Mouse (Mus musculus): Measurements from ENCODE around the gene Epyc. TPM values are rescaled to one million over a fixed set of nuclear protein-coding genes. Genes with fewer than 3 reads are reported as not detected.

Epyc gene
- 3.2 and 3.5 TPM in 2 replicates for polyA plus RNA-seq (2014; fragmentation: Nextera tagmentation; extraction: Ambion mirVana)

DNA sequence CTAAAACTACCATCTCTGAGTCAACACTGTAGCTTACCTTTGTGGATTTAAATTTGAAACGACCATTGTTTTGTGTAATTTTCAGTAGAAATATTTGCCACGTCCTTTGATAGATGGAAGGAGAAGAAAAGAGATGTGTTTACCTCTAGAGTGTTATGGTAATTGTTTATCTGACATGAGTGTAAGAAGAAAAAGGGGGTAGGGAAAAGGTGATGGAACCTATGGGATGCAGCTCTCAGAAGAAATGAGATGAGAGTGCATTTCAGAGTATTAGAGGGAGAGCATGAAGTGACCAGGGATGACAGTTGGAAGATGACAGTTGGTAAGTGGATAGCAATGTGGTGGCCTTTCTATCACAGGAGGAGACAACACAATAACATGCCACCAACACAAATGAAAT is at the start of gene Epyc:
TSS of gene Epyc (plus strand) at position 301 of the 400 bp plus-strand sequence.
- Histone ChIP-seq H3K9me3 (ENCODE audit: control insufficient read depth, low read length) (no peaks in the 10 kb centered on the region), H3K4me1 (replicated peaks; ENCODE audit: control insufficient read depth, insufficient read depth, low read length) (no peaks in the 10 kb centered on the region), H3K9ac (ENCODE audit: low read length) (no peak within 1 kb of the TSS), H3K27ac (ENCODE audit: low read depth, low read length) (no peak within 1 kb of the TSS), H3K27me3 (ENCODE audit: control insufficient read depth, insufficient read depth, low read length) (no peaks in the 10 kb centered on the region), H3K4me3 (ENCODE audit: low read depth, low read length) (no peak within 1 kb of the TSS), H3K4me2 (ENCODE audit: low read depth, low read length, severe bottlenecking) (no peak within 1 kb of the TSS), H3K36me3 (ENCODE audit: control insufficient read depth, insufficient read depth, low read length) (no peaks in the 10 kb centered on the region)
- ATAC-seq (replicated peaks; ENCODE audit: low FRiP score) (no peak), DNase-seq (ENCODE audit: low spot score) (no peak)
- WGBS: 81% methylated on average over 2 of the region's 2 CpGs

DNA sequence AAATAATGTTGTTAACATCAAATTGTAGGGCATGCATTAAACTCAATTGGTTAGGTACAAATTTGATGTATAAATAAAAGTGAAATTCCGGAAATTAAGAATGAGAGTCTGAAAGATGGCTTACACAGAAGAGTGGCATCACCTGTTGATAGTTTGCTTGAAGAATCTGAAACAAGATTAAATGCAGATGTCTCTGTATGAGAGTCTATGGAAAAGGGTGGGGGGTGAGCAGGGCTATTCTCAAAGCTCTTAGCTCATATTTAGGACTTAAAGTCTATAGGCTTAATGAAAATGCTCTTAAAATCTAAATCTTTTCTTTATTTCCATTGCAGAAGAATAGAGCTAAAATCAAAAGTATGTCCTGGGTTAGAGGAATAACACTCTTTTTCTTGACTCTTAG is 48.2 kb upstream of the Epyc start:
- Histone ChIP-seq H3K27ac (ENCODE audit: low read depth, low read length) (no peak overlapping the region), H3K9ac (ENCODE audit: low read length) (no peak overlapping the region), H3K4me3 (ENCODE audit: low read depth, low read length) (no peak overlapping the region), H3K4me2 (ENCODE audit: low read depth, low read length, severe bottlenecking) (no peak overlapping the region), H3K36me3 (ENCODE audit: control insufficient read depth, insufficient read depth, low read length) (no peaks in the 10 kb centered on the region), H3K9me3 (ENCODE audit: control insufficient read depth, low read length) (no peaks in the 10 kb centered on the region), H3K27me3 (ENCODE audit: control insufficient read depth, insufficient read depth, low read length) (no peaks in the 10 kb centered on the region), H3K4me1 (replicated peaks; ENCODE audit: control insufficient read depth, insufficient read depth, low read length) (no peaks in the 10 kb centered on the region)
- DNase-seq (ENCODE audit: low spot score) (no peak), ATAC-seq (replicated peaks; ENCODE audit: low FRiP score) (no peak)
- WGBS: 81% methylated on average over 1 of the region's 1 CpGs

DNA sequence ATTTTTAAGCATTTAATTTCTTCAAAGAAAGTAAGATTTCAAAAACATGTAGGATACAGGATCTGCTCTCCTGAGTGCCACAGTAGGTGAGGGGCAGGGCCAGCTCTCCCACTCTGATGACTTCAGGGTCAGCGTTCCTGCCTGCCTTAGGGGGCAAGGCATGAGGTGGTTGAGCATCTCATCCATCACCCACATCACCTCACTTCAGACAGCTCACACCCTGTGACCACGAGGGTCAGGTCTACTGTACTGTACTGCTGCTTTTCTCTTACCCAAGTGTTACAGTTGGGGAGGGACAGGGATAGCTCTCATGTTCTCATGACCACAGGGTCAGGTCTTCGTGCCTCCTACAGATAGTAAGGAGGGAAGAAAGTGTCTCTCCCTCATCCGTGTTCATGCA is 42.1 kb upstream of the Epyc start:
- no peak for ATAC-seq (replicated peaks; ENCODE audit: low FRiP score)
- DNase-seq (ENCODE audit: low spot score): no peak
- Histone ChIP-seq H3K4me2 (ENCODE audit: low read depth, low read length, severe bottlenecking) (no peak overlapping the region), H3K9ac (ENCODE audit: low read length) (no peak overlapping the region), H3K4me1 (replicated peaks; ENCODE audit: control insufficient read depth, insufficient read depth, low read length) (no peaks in the 10 kb centered on the region), H3K9me3 (ENCODE audit: control insufficient read depth, low read length) (no peaks in the 10 kb centered on the region), H3K27ac (ENCODE audit: low read depth, low read length) (no peak overlapping the region), H3K27me3 (ENCODE audit: control insufficient read depth, insufficient read depth, low read length) (no peaks in the 10 kb centered on the region), H3K4me3 (ENCODE audit: low read depth, low read length) (no peak overlapping the region), H3K36me3 (ENCODE audit: control insufficient read depth, insufficient read depth, low read length) (no peaks in the 10 kb centered on the region)
- WGBS: 86% methylated on average over 4 of the region's 4 CpGs

DNA sequence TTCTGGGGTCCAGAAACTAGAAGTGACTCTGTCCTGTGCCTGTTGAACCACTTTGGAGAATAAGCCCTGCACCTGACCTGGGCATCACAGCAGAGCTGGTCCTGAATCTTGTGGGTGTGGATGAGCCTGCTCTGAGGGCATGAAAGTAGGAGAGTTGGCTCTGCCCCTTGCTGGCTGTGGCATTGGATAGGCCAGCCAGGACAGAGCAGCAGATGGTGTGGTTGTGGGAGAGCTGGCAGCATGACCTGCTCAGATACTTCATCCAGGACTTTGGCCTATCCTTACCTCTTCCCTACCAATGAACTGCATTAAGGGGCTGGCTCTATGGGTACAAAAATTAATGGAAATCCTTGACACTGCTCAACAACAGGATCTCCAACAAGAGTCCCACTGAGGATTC is 40.6 kb upstream of the Epyc start:
- H3K27me3 ChIP-seq (ENCODE audit: control insufficient read depth, insufficient read depth, low read length): no peaks in the 10 kb centered on the region
- H3K4me3 ChIP-seq (ENCODE audit: low read depth, low read length): no peak overlapping the region
- no peaks in the 10 kb centered on the region for H3K36me3 ChIP-seq (ENCODE audit: control insufficient read depth, insufficient read depth, low read length)
- ATAC-seq (replicated peaks; ENCODE audit: low FRiP score): no peak
- no peaks in the 10 kb centered on the region for H3K4me1 ChIP-seq (replicated peaks; ENCODE audit: control insufficient read depth, insufficient read depth, low read length)
- H3K4me2 ChIP-seq (ENCODE audit: low read depth, low read length, severe bottlenecking): no peak overlapping the region
- no peak overlapping the region for H3K9ac ChIP-seq (ENCODE audit: low read length)
- no peaks in the 10 kb centered on the region for H3K9me3 ChIP-seq (ENCODE audit: control insufficient read depth, low read length)
- no peak overlapping the region for H3K27ac ChIP-seq (ENCODE audit: low read depth, low read length)
- no peak for DNase-seq (ENCODE audit: low spot score)

DNA sequence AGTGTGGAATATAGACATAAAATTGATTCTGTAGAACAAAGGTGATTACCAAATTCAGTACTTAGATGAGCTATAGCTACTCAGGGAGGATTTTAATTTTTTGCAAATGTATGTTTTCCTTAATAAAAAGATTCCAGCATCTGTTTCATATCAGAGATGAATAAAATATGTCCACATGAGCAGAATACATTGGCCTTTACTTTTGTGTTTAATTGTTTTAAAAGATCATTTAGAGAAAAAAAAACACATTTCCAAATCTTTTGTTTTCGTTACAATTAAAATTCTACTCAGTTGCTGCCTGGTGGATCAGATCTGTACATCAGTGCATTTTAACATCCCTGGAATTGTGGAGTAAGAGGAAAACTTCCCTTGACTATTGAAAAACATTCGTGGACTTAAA is 37.3 kb upstream of the Epyc start, which contains the start of gene Kera:
TSS of gene Kera (plus strand) at position 301 of the 400 bp plus-strand sequence.
- WGBS: 83% methylated on average over 2 of the region's 2 CpGs
- DNase-seq (ENCODE audit: low spot score) (no peak), ATAC-seq (replicated peaks; ENCODE audit: low FRiP score) (no peak)
- Histone ChIP-seq H3K36me3 (ENCODE audit: control insufficient read depth, insufficient read depth, low read length) (no peaks in the 10 kb centered on the region), H3K9ac (ENCODE audit: low read length) (no peak within 1 kb of the TSS), H3K4me3 (ENCODE audit: low read depth, low read length) (no peak within 1 kb of the TSS), H3K4me2 (ENCODE audit: low read depth, low read length, severe bottlenecking) (no peak within 1 kb of the TSS), H3K9me3 (ENCODE audit: control insufficient read depth, low read length) (no peaks in the 10 kb centered on the region), H3K27me3 (ENCODE audit: control insufficient read depth, insufficient read depth, low read length) (no peaks in the 10 kb centered on the region), H3K4me1 (replicated peaks; ENCODE audit: control insufficient read depth, insufficient read depth, low read length) (no peaks in the 10 kb centered on the region), H3K27ac (ENCODE audit: low read depth, low read length) (no peak within 1 kb of the TSS)

DNA sequence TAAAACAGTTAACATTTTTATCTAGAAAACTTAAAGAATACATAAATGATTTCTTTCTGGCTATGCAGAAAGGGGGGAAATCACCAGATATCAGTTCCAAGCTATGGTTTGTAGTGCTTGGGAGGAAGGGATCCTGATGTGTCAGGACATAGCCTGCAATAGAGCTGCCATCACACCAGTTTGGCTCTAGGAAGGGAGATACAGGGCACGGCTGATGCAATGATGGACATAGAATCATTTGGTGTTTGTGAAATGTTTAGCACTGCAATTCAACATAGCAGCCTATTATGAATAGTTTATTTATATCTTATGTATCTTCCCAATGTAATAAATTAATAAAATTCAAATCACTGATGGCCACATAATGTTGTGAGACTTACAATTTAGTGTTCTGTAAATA is 21.5 kb upstream of the Epyc start:
- ATAC-seq (replicated peaks; ENCODE audit: low FRiP score) (no peak), DNase-seq (ENCODE audit: low spot score) (no peak)
- Histone ChIP-seq H3K9me3 (ENCODE audit: control insufficient read depth, low read length) (no peaks in the 10 kb centered on the region), H3K4me2 (ENCODE audit: low read depth, low read length, severe bottlenecking) (no peak overlapping the region), H3K4me1 (replicated peaks; ENCODE audit: control insufficient read depth, insufficient read depth, low read length) (no peaks in the 10 kb centered on the region), H3K36me3 (ENCODE audit: control insufficient read depth, insufficient read depth, low read length) (no peaks in the 10 kb centered on the region), H3K4me3 (ENCODE audit: low read depth, low read length) (no peak overlapping the region), H3K9ac (ENCODE audit: low read length) (no peak overlapping the region), H3K27ac (ENCODE audit: low read depth, low read length) (no peak overlapping the region), H3K27me3 (ENCODE audit: control insufficient read depth, insufficient read depth, low read length) (no peaks in the 10 kb centered on the region)
- WGBS: 100% methylated on average over 1 of the region's 1 CpGs

DNA sequence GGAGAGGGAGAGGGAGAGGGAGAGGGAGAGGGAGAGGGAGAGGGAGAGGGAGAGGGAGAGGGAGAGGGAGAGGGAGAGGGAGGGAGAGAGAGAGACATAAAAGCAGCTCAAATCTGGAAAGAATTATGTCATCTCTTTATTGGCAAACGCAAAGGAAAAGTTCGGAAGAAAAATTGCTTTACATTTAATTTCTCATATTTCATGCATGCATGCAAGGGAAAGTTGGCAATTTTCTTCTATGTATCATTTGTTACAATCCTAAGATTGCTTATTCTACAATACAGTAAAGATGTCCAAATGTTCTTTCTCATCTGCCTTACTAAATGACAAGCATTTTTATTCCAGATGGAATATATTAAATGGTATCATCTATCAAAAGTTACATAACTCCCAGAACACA is 19.5 kb upstream of the Epyc start:
- WGBS: 80% methylated on average over 2 of the region's 2 CpGs
- Histone ChIP-seq H3K4me2 (ENCODE audit: low read depth, low read length, severe bottlenecking) (no peak overlapping the region), H3K27ac (ENCODE audit: low read depth, low read length) (no peak overlapping the region), H3K4me1 (replicated peaks; ENCODE audit: control insufficient read depth, insufficient read depth, low read length) (no peaks in the 10 kb centered on the region), H3K36me3 (ENCODE audit: control insufficient read depth, insufficient read depth, low read length) (no peaks in the 10 kb centered on the region), H3K9ac (ENCODE audit: low read length) (no peak overlapping the region), H3K9me3 (ENCODE audit: control insufficient read depth, low read length) (no peaks in the 10 kb centered on the region), H3K4me3 (ENCODE audit: low read depth, low read length) (no peak overlapping the region), H3K27me3 (ENCODE audit: control insufficient read depth, insufficient read depth, low read length) (no peaks in the 10 kb centered on the region)
- ATAC-seq (replicated peaks; ENCODE audit: low FRiP score) (no peak), DNase-seq (ENCODE audit: low spot score) (no peak)

DNA sequence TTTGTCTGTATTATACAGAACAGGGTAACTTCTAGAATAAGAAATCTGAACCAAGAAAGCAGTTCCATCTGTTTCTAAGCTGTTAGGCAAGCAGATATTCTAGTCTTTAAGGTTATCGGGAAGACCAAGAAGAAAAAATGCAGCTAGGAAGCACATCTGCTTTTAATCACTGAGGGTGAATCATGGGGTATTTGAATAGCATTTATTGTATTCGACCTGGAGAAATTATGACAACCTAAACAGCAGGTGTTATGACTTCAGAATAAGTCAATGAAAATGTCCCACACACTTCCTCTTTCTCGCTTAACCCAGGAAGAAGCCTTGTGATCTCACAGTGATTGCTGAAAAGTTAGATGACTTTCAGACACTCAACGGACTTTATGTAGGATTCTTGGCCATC is 18.8 kb upstream of the Epyc start:
- H3K4me2 ChIP-seq (ENCODE audit: low read depth, low read length, severe bottlenecking): no peak overlapping the region
- H3K36me3 ChIP-seq (ENCODE audit: control insufficient read depth, insufficient read depth, low read length): no peaks in the 10 kb centered on the region
- 70% methylated on average over 4 of the region's 4 CpGs for WGBS
- no peaks in the 10 kb centered on the region for H3K27me3 ChIP-seq (ENCODE audit: control insufficient read depth, insufficient read depth, low read length)
- no peaks in the 10 kb centered on the region for H3K9me3 ChIP-seq (ENCODE audit: control insufficient read depth, low read length)
- DNase-seq (ENCODE audit: low spot score): no peak
- no peak overlapping the region for H3K27ac ChIP-seq (ENCODE audit: low read depth, low read length)
- no peak overlapping the region for H3K9ac ChIP-seq (ENCODE audit: low read length)
- no peak for ATAC-seq (replicated peaks; ENCODE audit: low FRiP score)
- H3K4me1 ChIP-seq (replicated peaks; ENCODE audit: control insufficient read depth, insufficient read depth, low read length): no peaks in the 10 kb centered on the region
- no peak overlapping the region for H3K4me3 ChIP-seq (ENCODE audit: low read depth, low read length)

DNA sequence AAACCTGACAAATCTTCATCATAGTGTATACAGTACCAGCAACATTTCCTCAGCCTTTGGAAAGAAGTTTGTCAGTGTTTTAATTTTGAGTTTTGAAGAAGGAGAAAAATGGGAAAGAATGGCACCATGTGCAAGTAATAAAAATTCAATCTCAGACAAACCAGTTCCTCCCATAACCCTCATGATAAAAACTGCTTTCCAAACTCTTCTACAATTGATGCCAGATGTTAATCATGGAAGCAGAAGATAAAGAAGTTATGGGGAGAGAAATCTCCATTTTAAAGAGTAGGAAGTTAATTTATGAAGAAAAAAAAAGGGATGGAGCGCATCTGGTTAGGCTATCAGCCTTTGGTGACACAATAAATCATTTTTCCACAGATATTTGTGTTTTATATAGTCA is 17.3 kb upstream of the Epyc start:
- Histone ChIP-seq H3K9me3 (ENCODE audit: control insufficient read depth, low read length) (no peaks in the 10 kb centered on the region), H3K4me1 (replicated peaks; ENCODE audit: control insufficient read depth, insufficient read depth, low read length) (no peaks in the 10 kb centered on the region), H3K36me3 (ENCODE audit: control insufficient read depth, insufficient read depth, low read length) (no peaks in the 10 kb centered on the region), H3K27ac (ENCODE audit: low read depth, low read length) (no peak overlapping the region), H3K4me3 (ENCODE audit: low read depth, low read length) (no peak overlapping the region), H3K4me2 (ENCODE audit: low read depth, low read length, severe bottlenecking) (no peak overlapping the region), H3K27me3 (ENCODE audit: control insufficient read depth, insufficient read depth, low read length) (no peaks in the 10 kb centered on the region), H3K9ac (ENCODE audit: low read length) (no peak overlapping the region)
- 77% methylated on average over 1 of the region's 1 CpGs for WGBS
- DNase-seq (ENCODE audit: low spot score) (no peak), ATAC-seq (replicated peaks; ENCODE audit: low FRiP score) (no peak)

All from forebrain, embryonic 11.5 days (tissue).